12 mouse cellular contexts compared by ENCODE assay signal in genomic region chr6:92944711-92945110, GRCm38 (mm10). TPM values are rescaled to one million over a fixed set of nuclear protein-coding genes. Genes with fewer than 3 reads are reported as not detected.
DNase-seq lines count a peak whose midpoint lies in the region; ATAC-seq lines count a peak whose summit lies in the region.
"Had no signal": no experiment of that assay in that cellular context is flagged by ENCODE, and none has a peak within 500 bp of the region (broad histone marks: within the 10 kb centered on the region; RNA-seq: fewer than 3 reads in every experiment).

No protein-coding gene starts in this region.

- no peak for ATAC-seq in CD4-positive, CD25-positive, alpha-beta regulatory T cell, adult 4 months
- ATAC-seq: forebrain, embryonic 14.5 days; Patski had no signal

- intact Hi-C loops in left cerebral cortex, postnatal 4 days (cut with DNase I): loop anchor here (5.0 to 10.0 kb wide), 2 partner anchors 142 to 500 kb away; no protein-coding TSS in a partner anchor

- peak; percentile 14 for DNase-seq in adrenal gland, adult 2 months
- DNase-seq in adrenal gland, postnatal 4 days (ENCODE audit: low spot score in 2 of 2): no peak
- peak; percentile 11 for DNase-seq in heart, postnatal 4 days
- DNase-seq in heart, adult 9 months (ENCODE audit: low spot score in 2 of 2): no peak
- DNase-seq in left cerebral cortex, postnatal 4 days: peak; percentile 10
- no peak for DNase-seq in left cerebral cortex, adult 8-10 months (ENCODE audit: low spot score in 2 of 2)
- peak; percentile 77 for DNase-seq in lung, postnatal 10 days
- DNase-seq: cerebellum, adult 9-11 months had no signal

RNA-seq across cellular contexts. Expression of gene Adamts9, which starts 1.4 kb away (rescaled TPM):
- 10 to 100 TPM; 11.0 to 30.9 TPM for total RNA-seq in adrenal gland, adult 2 months (2021)
- polyA plus RNA-seq in adrenal gland, adult 2 months (2012; rRNA removed): 5.9 and 7.1 TPM in 2 replicates
- 10 to 100 TPM; 47.3 to 52.0 TPM for total RNA-seq in adrenal gland, postnatal 4 days (2021)
- total RNA-seq in heart, postnatal 4 days (2021): 10 to 100 TPM; 48.8 to 49.6 TPM
- total RNA-seq in left cerebral cortex, postnatal 4 days (2021): 1 to 10 TPM; 7.7 to 8.3 TPM
- total RNA-seq in left cerebral cortex, adult 8-10 months (2022): 1 to 10 TPM; 2.6 to 3.7 (median 2.8) TPM
- under 1 TPM in 1 of 2 experiments, not detected in 1; 0.09 TPM for polyA plus RNA-seq in CD4-positive, CD25-positive, alpha-beta regulatory T cell, adult 4 months (2017; shearing (Covaris generic))
- total RNA-seq: neutrophil, adult 5-6 weeks had no signal

Comparison
In these comparisons a context has a peak if more than half of its experiments do, and no peak if none do; other contexts are left out.
1. DNase-seq: peak in adrenal gland, adult 2 months (single experiment), heart, postnatal 4 days (single experiment), left cerebral cortex, postnatal 4 days (single experiment) and lung, postnatal 10 days (single experiment); none in adrenal gland, postnatal 4 days (0 of 2), heart, adult 9 months (0 of 2) and left cerebral cortex, adult 8-10 months (0 of 2).